Mouse (Mus musculus): ENCODE results near the gene E030025P04Rik. TPM values are rescaled to one million over a fixed set of nuclear protein-coding genes. Genes with fewer than 3 reads are reported as not detected.

The E030025P04Rik gene
- polyA plus RNA-seq, 1 experiment from 2014 or later: not detected

- no peaks in the 10 kb centered on the region for H3K4me1 ChIP-seq (ENCODE audit: control insufficient read depth, insufficient read depth, low read length)
- DNase-seq (ENCODE audit: low spot score): no peak
- no peaks in the 10 kb centered on the region for H3K27me3 ChIP-seq (ENCODE audit: control insufficient read depth, insufficient read depth, low read length)
- no peak overlapping the region for H3K4me3 ChIP-seq (ENCODE audit: low read depth, low read length)
- no peak for ATAC-seq (ENCODE audit: insufficient read depth, low FRiP score, low TSS enrichment)
- no peak overlapping the region for H3K4me2 ChIP-seq (ENCODE audit: low read depth)
- H3K36me3 ChIP-seq (ENCODE audit: control insufficient read depth, insufficient read depth, low read length): no peaks in the 10 kb centered on the region
- WGBS: 94% methylated on average over 1 of the region's 1 CpGs
- no peak overlapping the region for H3K27ac ChIP-seq (ENCODE audit: low read depth, low read length)
- no peaks in the 10 kb centered on the region for H3K9me3 ChIP-seq (ENCODE audit: control insufficient read depth, low read length)
- no peak overlapping the region for H3K9ac ChIP-seq (ENCODE audit: low read length)
These were observed 28.1 kb upstream of the E030025P04Rik start for GRCm38 (mm10) chr11:109172224-109172623.

GRCm38 (mm10) chr11:109170771-109171170, 26.6 kb upstream of the E030025P04Rik start:
- H3K27me3 ChIP-seq (ENCODE audit: control insufficient read depth, insufficient read depth, low read length): no peaks in the 10 kb centered on the region
- H3K4me2 ChIP-seq (ENCODE audit: low read depth): no peak overlapping the region
- 95% methylated on average over 6 of the region's 6 CpGs for WGBS
- DNase-seq (ENCODE audit: low spot score) (no peak), ATAC-seq (ENCODE audit: insufficient read depth, low FRiP score, low TSS enrichment) (no peak)
- no peaks in the 10 kb centered on the region for H3K9me3 ChIP-seq (ENCODE audit: control insufficient read depth, low read length)
- H3K36me3 ChIP-seq (ENCODE audit: control insufficient read depth, insufficient read depth, low read length): no peaks in the 10 kb centered on the region
- H3K9ac ChIP-seq (ENCODE audit: low read length): no peak overlapping the region
- no peak overlapping the region for H3K27ac ChIP-seq (ENCODE audit: low read depth, low read length)
- H3K4me3 ChIP-seq (ENCODE audit: low read depth, low read length): no peak overlapping the region
- H3K4me1 ChIP-seq (ENCODE audit: control insufficient read depth, insufficient read depth, low read length): no peaks in the 10 kb centered on the region

- no peak overlapping the region for H3K4me2 ChIP-seq (ENCODE audit: low read depth)
- ATAC-seq (ENCODE audit: insufficient read depth, low FRiP score, low TSS enrichment) (no peak), DNase-seq (ENCODE audit: low spot score) (no peak)
- no peak overlapping the region for H3K9ac ChIP-seq (ENCODE audit: low read length)
- WGBS: 84% methylated on average over 4 of the region's 5 CpGs
- no peaks in the 10 kb centered on the region for H3K9me3 ChIP-seq (ENCODE audit: control insufficient read depth, low read length)
- H3K27ac ChIP-seq (ENCODE audit: low read depth, low read length): no peak overlapping the region
- no peak overlapping the region for H3K4me3 ChIP-seq (ENCODE audit: low read depth, low read length)
- H3K4me1 ChIP-seq (ENCODE audit: control insufficient read depth, insufficient read depth, low read length): no peaks in the 10 kb centered on the region
- no peaks in the 10 kb centered on the region for H3K36me3 ChIP-seq (ENCODE audit: control insufficient read depth, insufficient read depth, low read length)
- H3K27me3 ChIP-seq (ENCODE audit: control insufficient read depth, insufficient read depth, low read length): no peaks in the 10 kb centered on the region
These were observed 13.5 kb upstream of the E030025P04Rik start for GRCm38 (mm10) chr11:109157694-109158093.

- H3K9ac ChIP-seq (ENCODE audit: low read length): no peak overlapping the region
- H3K4me3 ChIP-seq (ENCODE audit: low read depth, low read length): no peak overlapping the region
- no peak overlapping the region for H3K27ac ChIP-seq (ENCODE audit: low read depth, low read length)
- no peaks in the 10 kb centered on the region for H3K4me1 ChIP-seq (ENCODE audit: control insufficient read depth, insufficient read depth, low read length)
- WGBS: 63% methylated on average over 7 of the region's 7 CpGs
- no peak overlapping the region for H3K4me2 ChIP-seq (ENCODE audit: low read depth)
- no peaks in the 10 kb centered on the region for H3K27me3 ChIP-seq (ENCODE audit: control insufficient read depth, insufficient read depth, low read length)
- ATAC-seq (ENCODE audit: insufficient read depth, low FRiP score, low TSS enrichment) (no peak), DNase-seq (ENCODE audit: low spot score) (no peak)
- H3K36me3 ChIP-seq (ENCODE audit: control insufficient read depth, insufficient read depth, low read length): no peaks in the 10 kb centered on the region
- no peaks in the 10 kb centered on the region for H3K9me3 ChIP-seq (ENCODE audit: control insufficient read depth, low read length)
These were observed 747 bp upstream of the E030025P04Rik start for GRCm38 (mm10) chr11:109144890-109145341.

- 77% methylated on average over 7 of the region's 7 CpGs for WGBS
- H3K9me3 ChIP-seq (ENCODE audit: control insufficient read depth, low read length): no peaks in the 10 kb centered on the region
These were observed 17.7 kb downstream of the E030025P04Rik start for GRCm38 (mm10) chr11:109126482-109126881.

GRCm38 (mm10) chr11:109125451-109125850, 18.7 kb downstream of the E030025P04Rik start:
- Histone ChIP-seq H3K9ac (ENCODE audit: low read length) (no peak overlapping the region), H3K4me1 (ENCODE audit: control insufficient read depth, insufficient read depth, low read length) (no peaks in the 10 kb centered on the region), H3K36me3 (ENCODE audit: control insufficient read depth, insufficient read depth, low read length) (no peaks in the 10 kb centered on the region), H3K27ac (ENCODE audit: low read depth, low read length) (no peak overlapping the region), H3K27me3 (ENCODE audit: control insufficient read depth, insufficient read depth, low read length) (no peaks in the 10 kb centered on the region), H3K4me2 (ENCODE audit: low read depth) (no peak overlapping the region), H3K9me3 (ENCODE audit: control insufficient read depth, low read length) (no peaks in the 10 kb centered on the region), H3K4me3 (ENCODE audit: low read depth, low read length) (no peak overlapping the region)
- ATAC-seq (ENCODE audit: insufficient read depth, low FRiP score, low TSS enrichment): no peak
- no peak for DNase-seq (ENCODE audit: low spot score)
- WGBS: 83% methylated on average over 5 of the region's 5 CpGs

More at GRCm38 (mm10) chr11:109126482-109126881, 17.7 kb downstream of the E030025P04Rik start:
- H3K27me3 ChIP-seq (ENCODE audit: control insufficient read depth, insufficient read depth, low read length): no peaks in the 10 kb centered on the region
- DNase-seq (ENCODE audit: low spot score) (peak; percentile 30), ATAC-seq (ENCODE audit: insufficient read depth, low FRiP score, low TSS enrichment) (no peak)
- H3K4me3 ChIP-seq (ENCODE audit: low read depth, low read length): no peak overlapping the region
- H3K36me3 ChIP-seq (ENCODE audit: control insufficient read depth, insufficient read depth, low read length): no peaks in the 10 kb centered on the region
- H3K9ac ChIP-seq (ENCODE audit: low read length): no peak overlapping the region
- no peaks in the 10 kb centered on the region for H3K4me1 ChIP-seq (ENCODE audit: control insufficient read depth, insufficient read depth, low read length)
- no peak overlapping the region for H3K4me2 ChIP-seq (ENCODE audit: low read depth)
- no peak overlapping the region for H3K27ac ChIP-seq (ENCODE audit: low read depth, low read length)

GRCm38 (mm10) chr11:109124284-109124683, 19.9 kb downstream of the E030025P04Rik start:
- Histone ChIP-seq H3K4me2 (ENCODE audit: low read depth) (no peak overlapping the region), H3K36me3 (ENCODE audit: control insufficient read depth, insufficient read depth, low read length) (no peaks in the 10 kb centered on the region), H3K4me3 (ENCODE audit: low read depth, low read length) (no peak overlapping the region), H3K9me3 (ENCODE audit: control insufficient read depth, low read length) (no peaks in the 10 kb centered on the region), H3K27me3 (ENCODE audit: control insufficient read depth, insufficient read depth, low read length) (no peaks in the 10 kb centered on the region), H3K9ac (ENCODE audit: low read length) (no peak overlapping the region), H3K27ac (ENCODE audit: low read depth, low read length) (no peak overlapping the region), H3K4me1 (ENCODE audit: control insufficient read depth, insufficient read depth, low read length) (no peaks in the 10 kb centered on the region)
- no peak for DNase-seq (ENCODE audit: low spot score)
- no peak for ATAC-seq (ENCODE audit: insufficient read depth, low FRiP score, low TSS enrichment)
- WGBS: 53% methylated on average over 3 of the region's 3 CpGs

- Histone ChIP-seq H3K4me2 (ENCODE audit: low read depth) (no peak overlapping the region), H3K27me3 (ENCODE audit: control insufficient read depth, insufficient read depth, low read length) (no peaks in the 10 kb centered on the region), H3K9me3 (ENCODE audit: control insufficient read depth, low read length) (no peaks in the 10 kb centered on the region), H3K4me3 (ENCODE audit: low read depth, low read length) (no peak overlapping the region), H3K4me1 (ENCODE audit: control insufficient read depth, insufficient read depth, low read length) (peaks cover 39% of the 10 kb centered on the region), H3K27ac (ENCODE audit: low read depth, low read length) (no peak overlapping the region), H3K36me3 (ENCODE audit: control insufficient read depth, insufficient read depth, low read length) (no peaks in the 10 kb centered on the region), H3K9ac (ENCODE audit: low read length) (no peak overlapping the region)
- DNase-seq (ENCODE audit: low spot score) (no peak), ATAC-seq (ENCODE audit: insufficient read depth, low FRiP score, low TSS enrichment) (no peak)
- WGBS: 20% methylated on average over 11 of the region's 11 CpGs
These were observed 34.3 kb downstream of the E030025P04Rik start for GRCm38 (mm10) chr11:109109826-109110346.

GRCm38 (mm10) chr11:109109056-109109455, 35.1 kb downstream of the E030025P04Rik start:
- peak overlapping the region; percentile 11; the same call in 1 of the 2 replicates for H3K27ac ChIP-seq (ENCODE audit: low read depth, low read length)
- H3K4me3 ChIP-seq (ENCODE audit: low read depth, low read length): no peak overlapping the region

More at GRCm38 (mm10) chr11:109109056-109109455, 35.1 kb downstream of the E030025P04Rik start:
- H3K9me3 ChIP-seq (ENCODE audit: control insufficient read depth, low read length): no peaks in the 10 kb centered on the region
- no peaks in the 10 kb centered on the region for H3K36me3 ChIP-seq (ENCODE audit: control insufficient read depth, insufficient read depth, low read length)
- ATAC-seq (ENCODE audit: insufficient read depth, low FRiP score, low TSS enrichment) (no peak), DNase-seq (ENCODE audit: low spot score) (no peak)
- no peaks in the 10 kb centered on the region for H3K27me3 ChIP-seq (ENCODE audit: control insufficient read depth, insufficient read depth, low read length)
- no peak overlapping the region for H3K9ac ChIP-seq (ENCODE audit: low read length)
- H3K4me2 ChIP-seq (ENCODE audit: low read depth): no peak overlapping the region
- peaks cover 39% of the 10 kb centered on the region for H3K4me1 ChIP-seq (ENCODE audit: control insufficient read depth, insufficient read depth, low read length)

Data from neural tube, embryonic 11.5 days (tissue).